Mouse (Mus musculus) megakaryocyte, embryonic 14.5 days (primary cell): ENCODE data around the gene Olfr643. TPM values are rescaled to one million over a fixed set of nuclear protein-coding genes. Genes with fewer than 3 reads are reported as not detected.

Experiments used
- H3K27me3 ChIP-seq: replicated peaks from 2 replicates; pipeline ENCODE3; 2012; ENCODE audit warnings: inconsistent platforms
- H3K36me3 ChIP-seq: replicated peaks from 2 replicates; pipeline ENCODE3; 2012; ENCODE audit warnings: low read length, inconsistent platforms, mixed read lengths
- H3K4me1 ChIP-seq: 2 replicates; pipeline ENCODE4 v1.6.1; 2012; ENCODE audit warnings: inconsistent platforms
- H3K4me3 ChIP-seq: replicated peaks from 2 replicates; pipeline ENCODE3; 2012; ENCODE audit warnings: moderate library complexity, mild to moderate bottlenecking, inconsistent platforms
- H3K9me3 ChIP-seq: 2 replicates; pipeline ENCODE4 v1.6.1; 2012; ENCODE audit warnings: inconsistent platforms
- FLI1 ChIP-seq: IDR thresholded peaks from 2 replicates; pipeline ENCODE4 v1.6.1; 2012; ENCODE audit warnings: low read length, inconsistent platforms, mixed read lengths
- GATA1 ChIP-seq: IDR thresholded peaks from 3 replicates; pipeline ENCODE4 v1.6.1; 2012; ENCODE audit warnings: mixed read lengths, low read length, inconsistent platforms, borderline replicate concordance
- polyA plus RNA-seq: library from polyadenylated mRNA; stranded (reverse); fragments of >175 nt; gene quantifications from 2 replicates; pipeline ENCODE4 v1.2.3, GENCODE M21; 2012; ENCODE audit warnings: low replicate concordance; ENCODE audit not compliant: insufficient read depth

The Olfr643 gene
- polyA plus RNA-seq, 1 experiment: not detected

GRCm38 (mm10) chr7:104103913-104104756, 33.1 kb downstream of the Olfr643 start:
- H3K4me1 ChIP-seq: peaks cover 34% of the 10 kb centered on the region
- no peaks in the 10 kb centered on the region for H3K36me3 ChIP-seq
- peak overlapping the region; percentile 69 for H3K4me3 ChIP-seq
- no peaks in the 10 kb centered on the region for H3K9me3 ChIP-seq
- no peaks in the 10 kb centered on the region for H3K27me3 ChIP-seq
- TF ChIP-seq GATA1 (peak; percentile 72; the same call in 1 of the 3 replicates), FLI1 (no peak)

- H3K36me3 ChIP-seq: no peaks in the 10 kb centered on the region
- H3K9me3 ChIP-seq: no peaks in the 10 kb centered on the region
- H3K4me1 ChIP-seq: peaks cover 3% of the 10 kb centered on the region; the same call in 1 of the 2 replicates
- no peak within 1 kb of the TSS for H3K4me3 ChIP-seq
- TF ChIP-seq GATA1: no peak
- no peak for TF ChIP-seq FLI1
- H3K27me3 ChIP-seq: no peaks in the 10 kb centered on the region
These were observed 51.8 kb downstream of the Olfr643 start, which contains the start of gene Olfr645 for GRCm38 (mm10) chr7:104085365-104085764. Gene Olfr645 (minus strand): TSS chr7:104085465.

GRCm38 (mm10) chr7:104071769-104072168, 65.4 kb downstream of the Olfr643 start, which contains the start of gene Olfr644:
Gene Olfr644 (minus strand): TSS chr7:104071869.
- Histone ChIP-seq H3K4me3 (no peak within 1 kb of the TSS), H3K9me3 (peaks cover 4% of the 10 kb centered on the region; the same call in 1 of the 2 replicates), H3K36me3 (no peaks in the 10 kb centered on the region), H3K27me3 (no peaks in the 10 kb centered on the region), H3K4me1 (peaks cover 15% of the 10 kb centered on the region)
- TF ChIP-seq GATA1: no peak
- no peak for TF ChIP-seq FLI1

- Histone ChIP-seq H3K4me3 (no peak within 1 kb of the TSS), H3K9me3 (no peaks in the 10 kb centered on the region), H3K36me3 (no peaks in the 10 kb centered on the region), H3K27me3 (no peaks in the 10 kb centered on the region), H3K4me1 (peaks cover 9% of the 10 kb centered on the region)
- no peak for TF ChIP-seq GATA1
- TF ChIP-seq FLI1: no peak
These were observed 75.9 kb downstream of the Olfr643 start, which contains the start of gene 4930516K23Rik for GRCm38 (mm10) chr7:104061345-104061744. Gene 4930516K23Rik (minus strand): TSS chr7:104061445.

GRCm38 (mm10) chr7:104059215-104059614, 78.0 kb downstream of the Olfr643 start:
- Histone ChIP-seq H3K9me3 (no peaks in the 10 kb centered on the region), H3K27me3 (no peaks in the 10 kb centered on the region), H3K4me1 (peaks cover 9% of the 10 kb centered on the region), H3K36me3 (no peaks in the 10 kb centered on the region), H3K4me3 (no peak overlapping the region)
- TF ChIP-seq FLI1 (no peak), GATA1 (no peak)

GRCm38 (mm10) chr7:104052566-104052965, 84.6 kb downstream of the Olfr643 start, which contains the start of gene Olfr642:
Gene Olfr642 (minus strand): TSS chr7:104052666.
- no peaks in the 10 kb centered on the region for H3K4me1 ChIP-seq
- TF ChIP-seq GATA1 (no peak), FLI1 (no peak)
- no peaks in the 10 kb centered on the region for H3K36me3 ChIP-seq
- H3K4me3 ChIP-seq: no peak within 1 kb of the TSS
- H3K27me3 ChIP-seq: no peaks in the 10 kb centered on the region
- H3K9me3 ChIP-seq: no peaks in the 10 kb centered on the region

- H3K4me1 ChIP-seq: no peaks in the 10 kb centered on the region
- TF ChIP-seq FLI1: no peak
- no peak for TF ChIP-seq GATA1
- no peaks in the 10 kb centered on the region for H3K9me3 ChIP-seq
- H3K4me3 ChIP-seq: no peak overlapping the region
- no peaks in the 10 kb centered on the region for H3K36me3 ChIP-seq
- no peaks in the 10 kb centered on the region for H3K27me3 ChIP-seq
These were observed 86.5 kb downstream of the Olfr643 start for GRCm38 (mm10) chr7:104050745-104051144.

- TF ChIP-seq FLI1: no peak
- TF ChIP-seq GATA1: no peak
- no peaks in the 10 kb centered on the region for H3K36me3 ChIP-seq
- H3K4me1 ChIP-seq: no peaks in the 10 kb centered on the region
- no peaks in the 10 kb centered on the region for H3K9me3 ChIP-seq
- no peaks in the 10 kb centered on the region for H3K27me3 ChIP-seq
- H3K4me3 ChIP-seq: no peak within 1 kb of the TSS
These were observed 102.1 kb downstream of the Olfr643 start, which contains the start of gene Olfr641 for GRCm38 (mm10) chr7:104035145-104035544. Gene Olfr641 (plus strand): TSS chr7:104035445.

GRCm38 (mm10) chr7:104026978-104027377, 110.2 kb downstream of the Olfr643 start:
- H3K9me3 ChIP-seq: no peaks in the 10 kb centered on the region
- TF ChIP-seq GATA1 (no peak), FLI1 (no peak)

GRCm38 (mm10) chr7:104025473-104025872, 111.7 kb downstream of the Olfr643 start, which contains the start of gene Olfr640:
Gene Olfr640 (minus strand): TSS chr7:104025573.
- Histone ChIP-seq H3K9me3 (no peaks in the 10 kb centered on the region), H3K4me1 (no peaks in the 10 kb centered on the region), H3K4me3 (no peak within 1 kb of the TSS), H3K36me3 (no peaks in the 10 kb centered on the region), H3K27me3 (no peaks in the 10 kb centered on the region)
- no peak for TF ChIP-seq FLI1
- TF ChIP-seq GATA1: no peak

More at GRCm38 (mm10) chr7:104026978-104027377, 110.2 kb downstream of the Olfr643 start:
- H3K4me3 ChIP-seq: no peak overlapping the region
- no peaks in the 10 kb centered on the region for H3K4me1 ChIP-seq
- H3K36me3 ChIP-seq: no peaks in the 10 kb centered on the region
- no peaks in the 10 kb centered on the region for H3K27me3 ChIP-seq
